Mouse (Mus musculus): ENCODE data around the gene Map6. TPM values are rescaled to one million over a fixed set of nuclear protein-coding genes. Genes with fewer than 3 reads are reported as not detected.

Map6 gene
- polyA plus RNA-seq, 1 experiment from 2014 or later = 2.1 TPM

DNA sequence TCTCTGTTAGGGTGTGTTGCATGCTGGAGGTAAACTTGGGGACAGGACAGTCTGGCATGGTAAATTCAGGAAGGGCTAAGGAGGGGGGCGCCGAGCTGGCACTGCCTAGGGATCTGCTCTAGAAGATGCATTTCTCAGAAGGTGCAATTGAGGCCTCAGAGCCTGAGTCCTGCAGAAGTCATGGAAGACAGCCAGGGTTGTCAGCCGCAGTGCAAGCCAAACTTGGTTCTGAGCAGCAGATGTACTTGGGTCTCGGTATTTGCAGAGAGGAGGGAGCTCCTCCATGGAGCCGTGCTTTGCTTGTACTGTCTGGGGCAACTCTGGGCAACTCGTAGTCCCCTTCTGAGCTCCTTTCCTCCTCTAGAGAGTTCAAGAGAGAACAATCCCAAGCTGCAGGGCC is 58.9 kb downstream of the Map6 start:
- 70% methylated on average over 6 of the region's 6 CpGs for WGBS
- H3K27ac ChIP-seq (replicated peaks in 1 of 2; ENCODE audit: control insufficient read depth in 1 of 2, insufficient read depth in 1 of 2, low read depth in 2 of 2, low read length in 2 of 2) = no peak overlapping the region
- H3K27me3 ChIP-seq (ENCODE audit: control insufficient read depth, insufficient read depth, low read length) = 0 out of 2 replicates have a peak, but pooled peaks cover 4% of the 10 kb centered on the region
- H3K9me3 ChIP-seq (ENCODE audit: control insufficient read depth, low read length) = no peaks in the 10 kb centered on the region
- no peaks in the 10 kb centered on the region for H3K36me3 ChIP-seq (ENCODE audit: control insufficient read depth, insufficient read depth, low read length)
- no peak for ATAC-seq (ENCODE audit: insufficient number of reproducible peaks, insufficient read depth, low FRiP score, low read depth)
- H3K9ac ChIP-seq (ENCODE audit: low read length) = no peak overlapping the region
- H3K4me3 ChIP-seq (ENCODE audit: control insufficient read depth in 1 of 2, insufficient read depth in 1 of 2, low read depth in 1 of 2, low read length in 2 of 2) = no peak overlapping the region
- no peak overlapping the region for H3K4me2 ChIP-seq (ENCODE audit: low read length)
- no peaks in the 10 kb centered on the region for H3K4me1 ChIP-seq (ENCODE audit: control insufficient read depth in 2 of 2, insufficient read depth in 2 of 2, low read length in 2 of 2)

DNA sequence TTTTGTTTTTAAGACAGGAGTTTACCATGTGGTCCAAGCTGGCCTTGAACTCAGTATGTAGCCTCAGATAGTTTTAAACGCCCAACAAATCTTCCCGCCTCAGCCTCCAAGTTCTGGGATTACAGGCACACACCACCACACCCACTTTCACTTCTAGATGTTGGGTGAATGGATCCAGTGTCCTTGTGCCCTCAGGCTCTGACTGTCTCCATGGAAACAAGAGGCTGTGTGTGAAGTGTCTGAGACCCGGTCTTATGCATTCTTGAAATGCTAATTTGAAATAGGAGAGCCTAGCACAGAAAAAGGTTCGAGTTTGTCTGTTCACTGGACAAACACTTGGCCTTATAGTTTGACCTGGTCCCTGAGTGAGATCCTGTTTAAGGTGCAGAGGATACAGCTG is 61.6 kb downstream of the Map6 start:
- H3K9me3 ChIP-seq (ENCODE audit: control insufficient read depth, low read length) = no peaks in the 10 kb centered on the region
- H3K4me1 ChIP-seq (ENCODE audit: control insufficient read depth in 2 of 2, insufficient read depth in 2 of 2, low read length in 2 of 2) = peaks cover 0 to 3% of the 10 kb centered on the region in 2 experiments; a peak in 1 of 4 replicates
- 71% methylated on average over 4 of the region's 4 CpGs for WGBS
- no peak overlapping the region for H3K9ac ChIP-seq (ENCODE audit: low read length)
- no peak overlapping the region for H3K27ac ChIP-seq (replicated peaks in 1 of 2; ENCODE audit: control insufficient read depth in 1 of 2, insufficient read depth in 1 of 2, low read depth in 2 of 2, low read length in 2 of 2)
- H3K4me3 ChIP-seq (ENCODE audit: control insufficient read depth in 1 of 2, insufficient read depth in 1 of 2, low read depth in 1 of 2, low read length in 2 of 2) = no peak overlapping the region
- 0 out of 2 replicates have a peak, but pooled peaks cover 4% of the 10 kb centered on the region for H3K27me3 ChIP-seq (ENCODE audit: control insufficient read depth, insufficient read depth, low read length)
- ATAC-seq (ENCODE audit: insufficient number of reproducible peaks, insufficient read depth, low FRiP score, low read depth) = no peak
- no peak overlapping the region for H3K4me2 ChIP-seq (ENCODE audit: low read length)
- no peaks in the 10 kb centered on the region for H3K36me3 ChIP-seq (ENCODE audit: control insufficient read depth, insufficient read depth, low read length)

DNA sequence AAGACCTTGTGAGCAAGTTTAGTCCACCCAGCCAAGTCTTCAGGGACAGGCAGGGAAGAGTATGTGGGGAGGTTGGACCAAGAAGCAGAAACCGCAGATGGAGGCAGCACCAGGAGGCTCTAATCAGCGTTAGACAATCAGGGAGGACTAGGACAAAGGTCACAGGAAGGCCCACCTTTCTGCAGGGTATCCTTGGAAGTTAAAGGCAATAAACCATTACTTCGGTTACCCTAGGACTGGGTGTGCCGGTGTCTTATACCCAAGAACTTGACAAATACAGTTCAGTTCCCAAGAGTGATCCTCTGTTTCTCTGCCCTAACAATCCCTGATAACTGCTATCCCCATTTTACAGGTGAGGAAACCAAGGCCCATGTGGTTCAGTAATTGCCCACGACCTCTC is 62.8 kb downstream of the Map6 start:
- H3K4me1 ChIP-seq (ENCODE audit: control insufficient read depth in 2 of 2, insufficient read depth in 2 of 2, low read length in 2 of 2) = peaks cover 0 to 3% of the 10 kb centered on the region in 2 experiments; a peak in 1 of 4 replicates
- ATAC-seq (ENCODE audit: insufficient number of reproducible peaks, insufficient read depth, low FRiP score, low read depth) = no peak
- H3K27me3 ChIP-seq (ENCODE audit: control insufficient read depth, insufficient read depth, low read length) = no peaks in the 10 kb centered on the region
- H3K9me3 ChIP-seq (ENCODE audit: control insufficient read depth, low read length) = no peaks in the 10 kb centered on the region
- no peak overlapping the region for H3K9ac ChIP-seq (ENCODE audit: low read length)
- no peak overlapping the region for H3K27ac ChIP-seq (replicated peaks in 1 of 2; ENCODE audit: control insufficient read depth in 1 of 2, insufficient read depth in 1 of 2, low read depth in 2 of 2, low read length in 2 of 2)
- 82% methylated on average over 5 of the region's 5 CpGs for WGBS
- no peak overlapping the region for H3K4me2 ChIP-seq (ENCODE audit: low read length)
- H3K36me3 ChIP-seq (ENCODE audit: control insufficient read depth, insufficient read depth, low read length) = no peaks in the 10 kb centered on the region
- H3K4me3 ChIP-seq (ENCODE audit: control insufficient read depth in 1 of 2, insufficient read depth in 1 of 2, low read depth in 1 of 2, low read length in 2 of 2) = no peak overlapping the region

GRCm38 (mm10) chr7:99332774-99333480 is 65.7 kb downstream of the Map6 start:
- Histone ChIP-seq H3K9ac (ENCODE audit: low read length) (no peak overlapping the region), H3K4me2 (ENCODE audit: low read length) (no peak overlapping the region), H3K36me3 (ENCODE audit: control insufficient read depth, insufficient read depth, low read length) (no peaks in the 10 kb centered on the region), H3K27ac (replicated peaks in 1 of 2; ENCODE audit: control insufficient read depth in 1 of 2, insufficient read depth in 1 of 2, low read depth in 2 of 2, low read length in 2 of 2) (no peak overlapping the region), H3K4me1 (ENCODE audit: control insufficient read depth in 2 of 2, insufficient read depth in 2 of 2, low read length in 2 of 2) (peaks cover 0 to 3% of the 10 kb centered on the region in 2 experiments; a peak in 1 of 4 replicates), H3K9me3 (ENCODE audit: control insufficient read depth, low read length) (no peaks in the 10 kb centered on the region), H3K27me3 (ENCODE audit: control insufficient read depth, insufficient read depth, low read length) (no peaks in the 10 kb centered on the region), H3K4me3 (ENCODE audit: control insufficient read depth in 1 of 2, insufficient read depth in 1 of 2, low read depth in 1 of 2, low read length in 2 of 2) (no peak overlapping the region)
- 30% methylated on average over 12 of the region's 12 CpGs for WGBS
- peak; percentile 76; the same call in 1 of the 2 replicates for ATAC-seq (ENCODE audit: insufficient number of reproducible peaks, insufficient read depth, low FRiP score, low read depth)

DNA sequence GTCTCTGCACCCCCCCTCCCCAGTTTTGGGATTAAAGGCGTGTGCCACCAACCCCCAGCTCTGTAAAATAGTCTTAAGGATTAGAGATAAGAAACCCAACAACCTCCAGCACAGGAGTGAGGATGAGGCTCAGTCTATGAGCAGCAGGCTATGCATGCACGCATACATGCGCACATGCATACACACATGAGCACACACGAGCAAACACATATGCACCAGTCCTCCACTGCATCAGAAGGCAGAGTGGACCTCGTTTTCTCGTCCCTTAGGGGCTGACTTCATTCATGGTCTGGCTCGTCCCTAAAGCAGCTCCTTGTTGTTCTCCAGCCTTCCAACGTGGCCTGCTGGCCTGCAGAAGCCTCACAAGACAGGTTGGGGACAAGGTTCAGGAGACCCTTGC is 73.5 kb downstream of the Map6 start:
- WGBS = 74% methylated on average over 8 of the region's 8 CpGs
- Histone ChIP-seq H3K9me3 (ENCODE audit: control insufficient read depth, low read length) (no peaks in the 10 kb centered on the region), H3K4me1 (ENCODE audit: control insufficient read depth in 2 of 2, insufficient read depth in 2 of 2, low read length in 2 of 2) (no peaks in the 10 kb centered on the region), H3K4me3 (ENCODE audit: control insufficient read depth in 1 of 2, insufficient read depth in 1 of 2, low read depth in 1 of 2, low read length in 2 of 2) (no peak overlapping the region), H3K36me3 (ENCODE audit: control insufficient read depth, insufficient read depth, low read length) (peaks cover 50% of the 10 kb centered on the region), H3K4me2 (ENCODE audit: low read length) (no peak overlapping the region), H3K9ac (ENCODE audit: low read length) (no peak overlapping the region), H3K27ac (replicated peaks in 1 of 2; ENCODE audit: control insufficient read depth in 1 of 2, insufficient read depth in 1 of 2, low read depth in 2 of 2, low read length in 2 of 2) (no peak overlapping the region), H3K27me3 (ENCODE audit: control insufficient read depth, insufficient read depth, low read length) (no peaks in the 10 kb centered on the region)
- ATAC-seq (ENCODE audit: insufficient number of reproducible peaks, insufficient read depth, low FRiP score, low read depth) = no peak

GRCm38 (mm10) chr7:99343577-99343976 is 76.3 kb downstream of the Map6 start:
- H3K36me3 ChIP-seq (ENCODE audit: control insufficient read depth, insufficient read depth, low read length) = peaks cover 79% of the 10 kb centered on the region
- no peak overlapping the region for H3K4me2 ChIP-seq (ENCODE audit: low read length)
- H3K9me3 ChIP-seq (ENCODE audit: control insufficient read depth, low read length) = no peaks in the 10 kb centered on the region
- peaks cover 2 to 3% of the 10 kb centered on the region in 2 experiments; a peak in 2 of 4 replicates for H3K4me1 ChIP-seq (ENCODE audit: control insufficient read depth in 2 of 2, insufficient read depth in 2 of 2, low read length in 2 of 2)
- no peak overlapping the region for H3K27ac ChIP-seq (replicated peaks in 1 of 2; ENCODE audit: control insufficient read depth in 1 of 2, insufficient read depth in 1 of 2, low read depth in 2 of 2, low read length in 2 of 2)
- 77% methylated on average over 4 of the region's 4 CpGs for WGBS
- H3K9ac ChIP-seq (ENCODE audit: low read length) = no peak overlapping the region
- no peak for ATAC-seq (ENCODE audit: insufficient number of reproducible peaks, insufficient read depth, low FRiP score, low read depth)
- H3K4me3 ChIP-seq (ENCODE audit: control insufficient read depth in 1 of 2, insufficient read depth in 1 of 2, low read depth in 1 of 2, low read length in 2 of 2) = no peak overlapping the region
- H3K27me3 ChIP-seq (ENCODE audit: control insufficient read depth, insufficient read depth, low read length) = no peaks in the 10 kb centered on the region

GRCm38 (mm10) chr7:99347268-99347667 is 80.0 kb downstream of the Map6 start:
- Histone ChIP-seq H3K9me3 (ENCODE audit: control insufficient read depth, low read length) (no peaks in the 10 kb centered on the region), H3K9ac (ENCODE audit: low read length) (no peak overlapping the region), H3K4me2 (ENCODE audit: low read length) (no peak overlapping the region), H3K36me3 (ENCODE audit: control insufficient read depth, insufficient read depth, low read length) (peaks cover 89% of the 10 kb centered on the region), H3K4me3 (ENCODE audit: control insufficient read depth in 1 of 2, insufficient read depth in 1 of 2, low read depth in 1 of 2, low read length in 2 of 2) (no peak overlapping the region), H3K4me1 (ENCODE audit: control insufficient read depth in 2 of 2, insufficient read depth in 2 of 2, low read length in 2 of 2) (peaks cover 11 to 28% of the 10 kb centered on the region in 2 experiments; a peak in 3 of 4 replicates), H3K27ac (replicated peaks in 1 of 2; ENCODE audit: control insufficient read depth in 1 of 2, insufficient read depth in 1 of 2, low read depth in 2 of 2, low read length in 2 of 2) (no peak overlapping the region), H3K27me3 (ENCODE audit: control insufficient read depth, insufficient read depth, low read length) (no peaks in the 10 kb centered on the region)
- ATAC-seq (ENCODE audit: insufficient number of reproducible peaks, insufficient read depth, low FRiP score, low read depth) = no peak
- WGBS = 94% methylated on average over 10 of the region's 10 CpGs

All from heart, embryonic 14.5 days (tissue).